Mouse (Mus musculus) ovary, adult 18-20 months (tissue): Measurements from ENCODE around the gene Cyp4x1.

Source experiments
- DNase-seq: peaks from one replicate; pipeline ENCODE4 v3.0.0; 2022; ENCODE audit warnings: low spot score, mixed read lengths

Gene Cyp4x1

DNA sequence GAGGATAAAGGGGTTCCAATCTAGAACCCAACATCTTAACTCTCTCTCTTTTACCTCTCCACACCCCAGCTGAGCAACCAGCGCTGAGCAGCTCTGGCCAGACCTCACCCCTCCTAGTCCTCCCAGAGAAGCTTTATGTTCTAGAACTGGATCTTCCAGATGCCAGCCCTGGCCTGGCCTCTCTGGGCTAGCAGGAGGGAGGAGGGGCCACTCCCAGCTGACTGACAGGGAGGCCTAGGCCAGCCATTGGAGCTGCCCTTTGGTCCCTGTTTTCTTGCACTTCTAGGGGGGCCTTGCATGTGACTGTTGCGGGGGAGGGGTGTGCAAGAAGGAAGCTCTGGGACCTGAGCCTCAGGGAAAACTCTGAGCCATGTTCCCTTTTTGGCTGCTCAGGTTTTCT, 43.5 kb downstream of the Cyp4x1 start:
- no peak for DNase-seq

DNA sequence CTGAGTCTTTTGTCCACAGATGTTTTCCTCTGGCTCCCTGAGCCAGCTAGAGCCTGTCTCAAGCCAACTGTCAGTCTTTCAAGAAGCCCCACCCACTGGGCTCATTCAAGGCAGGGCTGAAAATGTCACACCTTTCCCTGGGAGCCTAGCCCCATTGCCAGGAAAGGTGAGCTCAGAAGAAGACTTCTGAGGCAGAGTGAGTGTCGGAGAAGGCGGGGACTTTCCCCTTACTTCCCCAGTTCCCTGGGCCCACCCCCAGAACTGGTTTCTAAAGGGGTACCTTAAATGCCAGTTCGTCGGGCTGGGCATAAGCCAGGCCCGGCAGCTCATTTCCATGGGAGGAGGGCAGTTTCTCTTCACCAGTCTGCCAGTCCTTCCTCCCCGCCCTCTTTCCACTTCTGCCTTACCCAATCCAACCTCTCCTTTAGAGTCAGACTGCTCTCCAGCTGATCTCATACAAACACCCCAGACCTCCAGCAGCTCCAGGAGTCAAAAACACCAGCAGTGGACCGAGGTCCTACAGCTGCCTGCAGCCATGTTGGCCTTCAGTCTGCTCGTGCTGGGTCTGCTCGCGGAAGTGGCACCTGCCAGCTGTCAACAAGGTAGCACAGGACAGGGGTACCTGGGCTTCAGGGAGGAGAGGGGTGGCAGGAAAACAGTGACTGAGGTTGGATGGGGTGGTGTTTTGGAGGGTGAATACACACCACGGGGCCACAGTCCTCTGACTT, 45.3 kb downstream of the Cyp4x1 start, which contains the start of gene Pdzk1ip1:
Pdzk1ip1 (plus strand) TSS at position 98 of the 728 bp plus-strand sequence.
- DNase-seq = no peak

DNA sequence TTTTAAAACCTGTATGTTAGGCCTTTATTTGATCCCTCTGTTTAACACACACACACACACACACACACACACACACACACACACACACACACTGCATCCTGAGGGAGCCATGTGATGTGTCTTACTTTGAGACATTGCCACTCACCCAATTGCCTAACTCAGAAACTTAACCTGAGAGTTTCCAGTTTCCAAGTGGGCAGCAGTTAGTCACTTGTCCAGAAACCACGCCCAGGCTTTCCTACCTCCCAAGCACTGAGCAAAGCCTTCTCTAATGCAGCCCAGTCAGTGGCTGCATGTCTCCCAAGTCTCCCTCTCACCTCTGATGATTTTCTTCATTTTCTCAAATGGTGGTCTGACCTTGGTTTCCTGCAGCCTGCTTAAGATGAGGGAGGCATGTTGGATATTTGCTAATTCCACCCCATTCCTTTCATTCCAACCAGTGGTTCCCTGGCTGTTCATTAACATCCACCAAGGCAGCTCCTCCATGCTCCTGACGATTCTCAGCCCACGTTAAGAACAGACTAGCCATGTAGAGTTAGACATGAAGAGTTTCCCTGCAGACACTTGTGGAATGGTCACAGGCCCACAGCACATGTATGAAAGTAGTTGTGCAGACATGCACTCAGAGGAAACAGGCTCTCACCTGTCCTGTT, 47.2 kb downstream of the Cyp4x1 start:
- no peak for DNase-seq

DNA sequence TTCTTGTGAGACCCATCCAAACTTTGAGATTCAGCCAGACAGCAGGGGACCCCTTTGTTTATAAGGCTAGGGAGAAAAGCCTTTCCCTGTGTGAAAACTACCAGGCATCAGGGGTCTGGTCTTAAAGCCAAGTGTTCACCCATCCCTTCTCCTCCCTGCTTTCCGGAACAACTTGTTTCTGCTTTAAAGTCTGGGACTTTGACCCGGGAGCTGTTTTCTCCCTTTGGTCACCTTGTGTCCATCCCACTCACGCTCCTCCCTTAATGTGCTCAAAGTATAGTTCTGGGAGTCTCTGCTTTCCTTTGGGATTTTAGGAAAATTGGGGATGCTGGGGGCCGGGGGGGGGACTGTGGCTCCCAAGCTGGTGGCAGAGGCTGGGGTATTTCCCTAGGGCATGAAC, 47.8 kb downstream of the Cyp4x1 start:
- no peak for DNase-seq

DNA sequence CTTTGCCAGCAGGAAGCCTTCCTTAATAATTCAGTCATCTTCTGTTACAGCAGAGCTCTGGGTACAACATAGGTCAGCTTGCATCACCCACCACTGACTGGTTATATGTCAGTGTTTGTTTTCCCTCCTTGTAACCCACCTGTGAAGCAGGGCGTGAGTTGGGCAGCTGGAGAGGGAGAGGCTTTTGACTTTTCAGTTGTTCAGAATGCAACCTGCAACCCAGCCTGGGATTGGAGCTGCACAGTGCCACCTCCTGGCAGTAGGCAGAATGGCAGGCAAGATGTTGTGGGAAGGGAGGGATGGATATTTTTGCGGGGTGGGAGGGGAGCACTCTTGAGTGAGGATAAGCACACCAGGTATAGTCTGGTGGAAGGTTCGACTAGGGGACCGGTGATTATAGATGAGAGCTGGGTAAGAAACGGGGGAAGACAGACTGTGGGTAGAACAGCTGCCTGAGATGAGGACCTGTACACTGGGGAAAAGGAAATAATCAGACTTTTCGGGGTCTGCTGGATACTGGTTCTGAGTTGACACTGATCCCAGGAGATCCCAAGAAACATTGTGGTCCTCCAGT, 48.5 kb downstream of the Cyp4x1 start:
- DNase-seq = no peak

DNA sequence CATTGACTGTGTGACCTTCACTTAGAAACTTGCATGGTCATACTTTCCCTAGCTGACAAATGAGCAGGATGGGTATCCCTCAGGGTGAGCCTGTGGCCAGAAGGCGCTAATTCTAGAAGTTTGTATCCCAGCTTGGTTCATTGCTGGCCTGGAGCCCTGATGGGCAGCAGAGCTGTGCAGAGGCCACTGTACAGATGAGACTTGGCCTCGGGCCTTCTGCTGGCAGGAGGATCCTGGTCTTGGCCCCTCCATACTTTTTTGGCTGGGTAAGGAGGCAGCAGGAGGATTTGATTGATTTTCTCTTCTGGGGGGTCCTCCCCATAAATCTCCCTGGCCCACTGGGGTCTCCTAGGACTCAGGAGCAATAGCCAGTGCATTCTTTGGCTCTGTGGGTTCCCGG, 51.0 kb downstream of the Cyp4x1 start:
- no peak for DNase-seq

DNA sequence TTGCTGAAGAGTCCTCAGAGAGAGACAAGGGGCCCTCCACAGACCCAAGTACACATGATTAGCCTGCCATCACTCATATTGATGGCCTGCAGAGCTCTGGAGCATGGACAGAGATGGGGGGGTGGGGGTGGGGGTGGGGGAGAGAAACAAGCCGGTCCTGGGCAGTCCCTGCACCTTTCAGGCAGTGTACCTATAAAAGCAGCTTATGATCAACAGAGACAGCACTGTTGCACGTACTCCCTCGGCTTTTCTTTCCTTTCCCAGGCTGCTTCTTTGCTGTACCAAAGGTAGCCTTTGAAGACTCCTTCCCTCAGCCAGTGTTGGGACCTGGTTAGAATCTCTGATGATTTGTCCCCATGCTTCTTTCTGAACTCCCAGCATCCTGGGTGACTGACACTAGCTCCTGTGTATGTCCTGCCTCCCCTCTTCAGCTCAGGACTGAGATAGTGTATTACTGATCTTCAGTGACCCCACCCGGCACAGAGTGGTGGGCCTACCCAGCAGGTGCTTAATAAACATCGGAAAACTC, 54.2 kb downstream of the Cyp4x1 start:
- DNase-seq = no peak

DNA sequence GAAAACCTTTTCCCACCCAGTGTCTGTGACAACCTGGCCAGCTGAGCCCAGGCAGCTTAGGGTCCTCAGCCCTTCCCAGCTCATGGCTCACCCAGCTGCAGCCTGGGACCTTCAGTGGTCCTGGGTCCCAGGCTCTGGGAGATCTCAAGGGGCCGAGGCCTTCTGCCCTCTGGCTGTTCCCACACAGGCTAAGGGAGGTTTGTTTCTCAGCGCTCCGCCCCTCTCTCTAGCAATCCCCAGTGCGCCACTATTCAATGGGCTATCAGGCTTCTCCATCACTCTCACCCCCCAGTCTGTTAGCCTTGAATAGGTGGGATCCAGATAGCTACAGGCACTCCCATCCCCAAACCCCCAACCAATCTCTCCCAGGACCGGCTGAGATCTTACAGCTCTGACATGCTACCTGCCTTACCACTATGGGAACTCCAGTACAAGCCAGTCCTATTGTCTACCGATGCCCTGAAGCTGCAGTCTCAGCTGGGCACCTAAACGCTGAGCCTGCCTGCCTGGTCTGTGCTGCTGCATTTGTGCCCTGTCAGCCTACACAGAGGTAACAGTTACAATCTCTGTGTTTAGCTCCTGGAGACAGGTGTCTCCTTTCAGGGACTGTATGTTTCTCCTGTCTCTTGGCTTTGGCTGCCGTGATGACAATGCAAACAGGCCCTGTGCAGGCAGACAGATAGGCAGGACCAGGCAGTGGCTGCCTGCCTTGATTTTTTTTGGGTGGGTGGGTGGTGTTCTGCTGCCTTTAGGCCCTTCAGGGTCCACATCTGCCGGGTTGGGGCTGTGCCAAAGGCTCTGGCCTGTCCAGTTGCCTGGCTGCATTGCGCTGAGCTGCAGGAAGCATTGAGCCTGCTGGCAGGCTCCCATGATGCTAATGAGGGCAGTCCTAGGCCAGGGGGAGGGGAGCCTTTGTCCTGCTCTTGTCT, 54.9 kb downstream of the Cyp4x1 start:
- DNase-seq = no peak

DNA sequence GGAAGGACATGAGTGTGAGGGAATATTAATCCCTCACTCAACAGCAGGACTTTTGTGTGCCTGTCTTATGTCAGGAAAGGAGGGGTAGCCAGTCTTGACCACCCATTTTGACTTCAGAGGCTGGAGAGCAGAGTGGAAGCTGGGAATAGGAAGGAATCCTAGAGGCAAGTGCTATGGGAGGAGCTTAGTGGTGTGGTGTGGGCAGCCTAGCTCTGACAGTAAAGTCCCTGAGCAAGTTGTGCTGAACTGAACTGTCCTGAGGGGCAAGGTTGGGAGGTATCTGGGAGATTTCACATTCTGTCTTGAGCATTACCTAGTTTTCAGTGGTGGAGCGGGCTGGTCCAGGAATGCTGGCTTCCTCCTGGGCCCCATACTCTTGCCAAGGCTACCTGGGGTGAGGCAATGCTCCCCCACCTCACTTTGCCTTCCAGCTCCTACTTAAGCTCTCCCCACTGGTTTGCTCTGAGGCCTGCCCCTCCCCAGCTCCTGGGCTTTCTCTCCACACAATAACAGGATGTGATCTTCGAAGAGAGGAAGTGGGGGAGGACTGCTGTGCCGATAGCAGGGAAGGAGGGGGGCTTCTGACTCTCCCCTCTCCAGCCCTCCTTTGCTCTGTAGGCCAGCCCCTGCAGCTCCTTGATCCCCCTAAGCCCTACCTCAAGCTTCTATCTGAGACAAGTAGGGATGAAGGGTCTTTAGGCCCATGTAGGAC, 58.7 kb downstream of the Cyp4x1 start:
- no peak for DNase-seq

DNA sequence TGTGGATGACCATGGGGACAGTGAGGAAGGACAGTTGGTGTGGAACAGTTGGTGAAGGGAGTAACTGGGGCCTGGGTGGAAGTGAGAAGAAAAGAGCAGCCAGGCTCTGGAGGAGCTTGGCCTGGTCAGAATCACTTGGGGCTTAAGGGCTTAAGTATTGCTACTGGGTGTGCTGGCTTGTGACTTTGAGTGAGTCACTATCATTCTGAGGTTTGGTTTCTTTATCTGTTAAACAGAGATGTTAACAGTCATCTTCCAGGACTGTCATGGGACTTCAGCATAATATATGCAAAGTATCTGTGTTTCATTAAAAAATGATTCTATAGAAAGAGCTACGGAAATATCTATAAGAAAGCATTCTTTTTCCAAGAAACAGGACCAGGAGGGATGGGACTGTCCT, 59.3 kb downstream of the Cyp4x1 start:
- no peak for DNase-seq

DNA sequence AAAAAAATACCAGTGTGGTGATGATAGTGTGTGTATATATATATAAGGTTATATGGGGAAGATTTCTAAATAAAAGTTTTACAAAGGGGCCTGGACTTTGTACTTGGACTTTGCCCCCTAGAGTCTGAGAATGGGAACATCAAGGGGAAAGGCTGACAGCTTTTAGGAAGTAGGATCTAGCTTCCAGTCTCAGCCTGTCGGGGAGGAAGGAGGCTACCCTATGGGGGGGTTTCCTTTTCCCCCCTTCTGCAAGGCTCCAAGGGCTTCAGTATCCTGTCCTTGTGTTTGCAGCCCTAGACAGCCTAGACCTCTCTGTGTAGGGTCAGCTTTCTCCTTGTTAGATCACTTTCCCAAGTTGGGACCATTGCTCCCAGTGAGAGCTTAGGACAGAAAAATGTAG, 62.4 kb downstream of the Cyp4x1 start:
- no peak for DNase-seq

DNA sequence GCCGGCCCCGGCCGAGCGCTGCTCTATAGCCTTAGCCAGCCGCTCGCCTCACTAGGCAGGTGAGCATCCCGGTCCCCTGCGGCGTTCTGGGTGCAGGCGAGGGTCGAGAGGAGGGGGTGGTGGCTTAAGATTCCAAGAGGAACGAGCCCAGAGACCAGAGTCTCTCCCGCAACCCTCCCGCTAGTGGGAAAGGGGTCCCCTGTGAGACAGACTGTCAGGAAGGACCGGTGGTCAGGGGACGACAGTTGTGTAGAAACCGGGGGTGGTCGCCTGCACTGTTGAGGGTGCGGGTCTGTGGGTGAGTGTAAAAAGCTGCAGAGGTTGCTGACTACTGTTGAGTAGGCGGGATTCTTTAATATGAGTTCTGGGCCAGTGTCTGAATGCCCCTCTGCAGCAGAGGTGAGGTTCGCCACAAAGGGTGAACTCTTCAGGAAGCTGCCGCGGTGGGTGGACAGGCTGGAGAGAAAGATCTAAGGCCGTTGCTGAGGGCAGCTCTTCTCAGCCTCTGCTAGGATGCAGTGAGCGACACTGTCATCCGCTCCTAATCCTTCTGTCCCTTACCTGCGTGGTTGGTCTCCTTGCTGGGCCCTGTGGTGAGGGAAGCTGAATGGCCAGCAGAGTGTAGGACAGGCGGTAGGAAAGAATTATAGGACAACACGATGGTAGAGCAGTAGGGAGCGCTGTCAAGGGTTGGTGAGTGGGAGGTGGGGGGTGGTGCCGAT, 70.4 kb downstream of the Cyp4x1 start:
- DNase-seq = no peak

DNA sequence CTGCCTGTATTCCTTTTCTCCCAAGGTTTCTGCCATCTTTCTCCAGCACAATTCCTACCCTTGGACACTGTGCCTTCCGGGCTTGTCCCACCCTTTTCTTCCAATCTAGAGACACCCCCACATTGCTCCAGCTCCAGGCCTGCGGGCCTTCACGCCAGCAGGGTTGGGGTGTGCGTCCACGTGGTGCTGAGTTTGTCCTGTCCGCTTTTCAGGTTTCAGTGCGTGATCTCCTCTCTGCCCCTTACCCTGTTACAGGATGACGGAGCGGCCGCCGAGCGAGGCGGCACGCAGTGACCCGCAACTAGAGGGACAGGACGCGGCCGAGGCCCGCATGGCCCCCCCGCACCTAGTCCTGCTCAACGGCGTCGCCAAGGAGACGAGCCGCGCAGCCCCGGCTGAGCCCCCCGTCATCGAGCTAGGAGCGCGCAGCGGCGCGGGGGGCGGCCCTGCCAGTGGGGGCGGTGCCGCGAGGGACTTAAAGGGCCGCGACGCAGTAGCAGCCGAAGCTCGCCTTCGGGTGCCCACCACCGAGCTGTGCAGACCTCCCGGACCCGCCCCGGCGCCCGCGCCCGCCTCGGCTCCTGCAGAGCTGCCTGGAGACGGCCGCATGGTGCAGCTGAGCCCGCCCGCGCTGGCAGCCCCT, 71.1 kb downstream of the Cyp4x1 start:
- no peak for DNase-seq

DNA sequence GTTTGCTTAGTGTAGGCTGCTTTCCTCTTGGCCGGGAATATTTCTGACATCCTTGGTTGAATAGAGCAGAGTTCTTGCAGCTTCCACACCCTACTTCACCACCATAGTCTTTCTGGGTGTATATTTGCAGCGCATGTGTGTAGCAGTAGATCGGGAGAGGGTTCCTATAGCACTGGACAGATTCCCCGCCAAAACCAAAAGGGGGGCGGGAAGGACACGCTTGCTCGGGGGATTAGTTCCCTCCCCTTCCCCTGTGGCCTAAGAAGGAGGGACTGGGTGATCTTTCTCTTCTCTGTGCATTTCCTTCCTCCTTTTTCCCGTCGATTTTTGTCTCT, 71.6 kb downstream of the Cyp4x1 start:
- DNase-seq = no peak

DNA sequence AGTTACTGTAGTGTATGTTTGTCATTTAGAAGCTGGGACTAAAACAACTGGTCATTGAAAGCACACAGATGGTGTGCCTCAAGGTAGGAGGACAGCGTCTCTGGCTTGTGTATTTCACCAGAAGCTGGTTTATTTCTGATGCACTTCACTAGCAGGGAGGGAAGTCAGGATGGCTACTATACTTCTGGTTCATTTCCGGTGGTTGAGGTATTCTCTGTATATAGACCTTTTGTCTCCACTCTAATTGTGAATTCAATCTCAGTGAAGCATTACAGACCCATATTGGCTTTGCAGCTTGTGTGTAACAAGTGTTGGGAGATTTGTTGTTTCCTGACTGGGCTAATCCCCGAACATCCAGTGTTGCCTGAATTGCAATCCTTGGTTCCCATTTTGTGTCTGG, 73.3 kb downstream of the Cyp4x1 start:
- no peak for DNase-seq

DNA sequence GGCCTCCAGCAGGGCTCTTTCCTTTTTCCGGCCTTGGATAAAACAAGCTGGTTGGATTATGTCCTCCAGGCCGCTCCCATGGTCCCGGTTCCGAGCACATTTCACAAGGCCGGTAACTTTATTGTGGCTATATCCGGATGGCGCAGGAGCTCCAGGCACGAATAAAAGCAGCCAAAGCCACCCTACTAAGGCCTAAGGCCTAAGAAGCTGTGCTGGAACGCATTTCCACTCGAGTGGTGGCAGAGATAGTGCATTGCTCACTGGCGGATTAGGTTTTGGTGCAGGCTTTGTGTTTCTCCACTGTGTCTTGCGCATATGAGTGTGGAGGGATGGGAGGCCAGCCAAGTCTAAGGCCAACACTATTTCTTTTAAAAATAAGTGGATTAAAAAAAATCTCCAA, 74.2 kb downstream of the Cyp4x1 start:
- DNase-seq = no peak

DNA sequence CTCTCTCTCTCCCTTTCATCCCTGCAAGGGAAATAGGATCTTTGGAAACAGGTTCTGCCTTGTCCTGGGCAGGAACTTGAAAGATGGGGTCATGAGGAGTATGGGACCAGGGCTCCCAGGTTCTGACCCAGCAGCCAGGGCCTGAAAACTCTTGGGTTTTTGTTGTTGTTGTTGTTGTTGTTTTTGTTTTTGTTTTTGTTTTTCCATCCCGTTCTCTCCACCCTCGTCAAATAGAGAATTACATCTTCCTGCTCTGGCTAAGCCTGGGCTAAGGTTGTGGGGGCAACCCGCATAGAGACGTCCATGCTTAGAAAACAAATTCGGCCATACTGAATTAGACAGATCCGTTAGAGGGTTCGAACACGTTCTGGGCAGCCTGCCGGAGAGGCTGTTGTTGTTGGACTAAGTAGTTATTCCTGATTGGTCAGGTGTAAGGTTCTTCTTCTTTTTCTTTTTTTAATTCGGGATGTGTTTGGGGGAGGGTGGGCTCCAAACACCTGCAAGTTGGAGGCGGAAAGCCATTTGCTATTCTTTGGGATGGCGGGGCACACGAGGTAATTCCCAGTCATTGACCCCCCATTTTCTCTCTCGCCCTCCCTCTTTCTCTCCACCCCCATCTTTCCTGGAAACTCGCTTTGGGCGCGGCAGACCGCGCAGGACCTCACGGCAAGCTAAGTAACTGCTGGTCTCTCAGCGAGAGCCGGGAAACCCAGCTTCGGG, 75.0 kb downstream of the Cyp4x1 start:
- no peak for DNase-seq

DNA sequence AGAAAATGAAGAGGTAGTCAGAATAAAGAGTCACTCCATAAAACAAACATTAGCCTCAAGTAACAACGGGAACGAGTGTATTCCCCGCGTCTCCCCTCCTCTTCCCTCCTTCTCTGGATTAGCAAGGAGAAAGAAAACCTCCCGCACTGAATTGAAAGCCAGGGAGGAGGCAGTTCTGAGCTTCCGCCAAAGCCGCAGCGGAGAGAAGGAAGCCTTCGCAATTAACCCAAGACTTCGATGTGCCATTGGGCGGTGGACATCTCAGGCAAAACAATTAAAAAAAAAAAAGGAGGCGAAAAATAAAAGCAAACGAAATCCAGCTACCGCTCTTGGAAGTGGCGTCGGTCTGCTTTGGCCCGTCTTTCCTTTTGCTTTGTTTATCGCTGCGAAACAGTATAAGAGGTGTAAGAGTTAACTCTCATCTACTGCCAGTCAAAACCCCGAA, 75.7 kb downstream of the Cyp4x1 start:
- no peak for DNase-seq

DNA sequence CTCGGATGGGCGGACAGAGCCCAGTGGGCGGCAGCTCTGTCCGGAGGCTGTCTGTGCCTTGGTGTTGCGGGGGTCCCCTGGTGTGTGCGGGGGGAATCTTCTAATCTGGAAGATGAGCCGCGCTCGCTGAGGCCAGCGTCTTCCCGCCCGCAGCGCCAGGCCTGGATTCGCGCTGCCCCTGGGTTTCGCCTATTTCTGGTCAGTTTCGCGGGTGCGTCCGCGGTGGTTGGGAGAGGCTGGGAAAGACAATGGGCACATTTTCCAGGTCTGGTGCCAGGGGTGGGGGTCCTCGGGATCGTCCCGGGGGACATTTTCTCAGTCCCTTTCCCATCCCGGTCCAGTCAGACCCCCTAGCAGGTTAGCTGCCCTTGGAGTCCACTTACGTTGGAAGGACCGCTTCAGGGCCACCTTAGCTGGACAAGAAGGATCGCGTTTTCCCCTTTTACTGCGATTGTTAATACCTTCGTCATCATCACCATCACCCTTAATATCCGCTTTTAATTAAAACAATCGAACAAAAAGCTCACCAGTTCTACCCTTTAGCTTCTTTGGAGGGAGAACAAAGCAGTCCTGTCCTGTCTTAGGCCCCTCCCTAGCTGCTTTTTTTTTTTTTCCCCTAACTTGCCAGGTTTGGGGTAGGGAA, 76.3 kb downstream of the Cyp4x1 start:
- no peak for DNase-seq
